18 mouse cellular contexts compared by ENCODE assay signal in the genomic region with DNA sequence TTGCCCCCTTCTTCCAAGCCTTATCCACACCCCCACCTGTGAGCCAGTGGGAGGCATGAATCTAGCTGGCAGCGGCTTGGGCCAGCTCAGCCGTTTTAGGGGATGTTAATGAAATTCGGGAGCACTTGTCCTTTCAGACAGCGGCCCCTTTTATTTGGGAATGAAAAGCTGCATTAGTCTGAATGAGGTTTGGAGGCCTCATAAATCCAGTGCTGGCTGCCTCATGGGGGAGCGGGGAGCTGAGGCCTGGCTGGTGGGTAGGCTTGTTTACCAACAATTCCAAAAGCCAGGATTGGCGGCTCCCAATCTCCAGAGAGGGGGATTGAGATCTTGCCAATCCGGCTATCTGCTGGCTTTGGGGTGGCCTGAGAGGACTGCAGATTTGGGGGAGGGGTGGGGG. TPM values are rescaled to one million over a fixed set of nuclear protein-coding genes. Genes with fewer than 3 reads are reported as not detected.
A peak's percentile ranks its signal among the peaks of the same experiment; 100 is the strongest.
DNase-seq lines count a peak whose midpoint lies in the region; ATAC-seq and TF ChIP-seq lines count a peak whose summit lies in the region.
"Had no signal": no experiment of that assay in that cellular context is flagged by ENCODE, and none has a peak within 500 bp of the region (broad histone marks: within the 10 kb centered on the region; RNA-seq: fewer than 3 reads in every experiment).

No protein-coding gene starts in this region.

- ATAC-seq in hindbrain, embryonic 12.5 days (ENCODE audit: low FRiP score): no peak
- no peak for ATAC-seq in midbrain, embryonic 14.5 days (ENCODE audit: low FRiP score, low TSS enrichment)
- ATAC-seq: activated CD4-positive, CD25-positive, alpha-beta regulatory T cell, adult 4 months; liver, postnatal 0 days had no signal

- no peaks in the 10 kb centered on the region for H3K9me3 ChIP-seq in E14TG2a.4 (ENCODE audit: low read length)
- no peaks in the 10 kb centered on the region for H3K9me3 ChIP-seq in forebrain, embryonic 10.5 days
- H3K9me3 ChIP-seq in hindbrain, embryonic 12.5 days (replicated peaks): no peaks in the 10 kb centered on the region
- H3K9me3 ChIP-seq in midbrain, embryonic 14.5 days (ENCODE audit: control insufficient read depth, low read length): no peaks in the 10 kb centered on the region
- H3K9me3 ChIP-seq in heart, embryonic 10.5 days: no peaks in the 10 kb centered on the region
- H3K9me3 ChIP-seq: limb, embryonic 13.5 days; stomach, embryonic 15.5 days had no signal

- H3K4me1 ChIP-seq in E14TG2a.4 (replicated peaks; ENCODE audit: low read depth, low read length): peaks cover 71% of the 10 kb centered on the region
- H3K4me1 ChIP-seq in forebrain, embryonic 10.5 days: peaks cover 88% of the 10 kb centered on the region
- peaks cover 75% of the 10 kb centered on the region for H3K4me1 ChIP-seq in hindbrain, embryonic 12.5 days
- peaks cover 48% of the 10 kb centered on the region for H3K4me1 ChIP-seq in midbrain, embryonic 14.5 days (ENCODE audit: control insufficient read depth, insufficient read depth, low read length)
- peaks cover 28% of the 10 kb centered on the region for H3K4me1 ChIP-seq in heart, embryonic 10.5 days

- peak overlapping the region; percentile 39; the same call in 1 of the 2 replicates for H3K4me3 ChIP-seq in E14TG2a.4 (replicated peaks; ENCODE audit: low read length)
- H3K4me3 ChIP-seq in forebrain, embryonic 10.5 days: peak overlapping the region; percentile 14; the same call in 1 of the 2 replicates
- no peak overlapping the region for H3K4me3 ChIP-seq in hindbrain, embryonic 12.5 days
- H3K4me3 ChIP-seq in midbrain, embryonic 14.5 days (replicated peaks; ENCODE audit: low read depth, low read length): no peak overlapping the region
- no peak overlapping the region for H3K4me3 ChIP-seq in heart, embryonic 10.5 days
- H3K4me3 ChIP-seq: erythroblast, embryonic 14.5 days; gastrocnemius, adult 2 months; limb, embryonic 13.5 days; stomach, embryonic 15.5 days had no signal

- no peaks in the 10 kb centered on the region for H3K36me3 ChIP-seq in E14TG2a.4 (ENCODE audit: insufficient read depth, low read length)
- no peaks in the 10 kb centered on the region for H3K36me3 ChIP-seq in forebrain, embryonic 10.5 days (replicated peaks)
- H3K36me3 ChIP-seq in hindbrain, embryonic 12.5 days: no peaks in the 10 kb centered on the region
- no peaks in the 10 kb centered on the region for H3K36me3 ChIP-seq in midbrain, embryonic 14.5 days (ENCODE audit: control insufficient read depth, insufficient read depth, low read length)
- no peaks in the 10 kb centered on the region for H3K36me3 ChIP-seq in heart, embryonic 10.5 days
- H3K36me3 ChIP-seq: limb, embryonic 13.5 days; stomach, embryonic 15.5 days had no signal

- no peak for DNase-seq in forebrain, embryonic 10.5 days (ENCODE audit: extremely low spot score, low spot score)
- DNase-seq in midbrain, embryonic 14.5 days: peak; percentile 67
- no peak for DNase-seq in thymus, adult 18-20 months
- DNase-seq in ovary, postnatal 14 days (ENCODE audit: low spot score): no peak
- DNase-seq in heart, embryonic 10.5 days (ENCODE audit: low spot score): no peak
- DNase-seq in adrenal gland, postnatal 4 days (ENCODE audit: low spot score in 2 of 2): no peak
- DNase-seq: cerebellum, adult 2 months; kidney, adult 11 months; liver, postnatal 0 days; lung, postnatal 4 days; thymus, postnatal 36 days had no signal

- H3K27ac ChIP-seq in forebrain, embryonic 10.5 days: 0 out of 2 replicates have a peak overlapping the region, but pooled peaks have one; percentile 44
- H3K27ac ChIP-seq in hindbrain, embryonic 12.5 days: 0 out of 2 replicates have a peak overlapping the region, but pooled peaks have one; percentile 5
- no peak overlapping the region; the same call in 1 of the 2 replicates for H3K27ac ChIP-seq in midbrain, embryonic 14.5 days (replicated peaks; ENCODE audit: low read depth, low read length)
- H3K27ac ChIP-seq in heart, embryonic 10.5 days: no peak overlapping the region
- H3K27ac ChIP-seq: gastrocnemius, adult 2 months; limb, embryonic 13.5 days; stomach, embryonic 15.5 days had no signal

- peaks cover 89% of the 10 kb centered on the region for H3K27me3 ChIP-seq in E14TG2a.4 (ENCODE audit: insufficient read depth, low read length)
- peaks cover 100% of the 10 kb centered on the region for H3K27me3 ChIP-seq in forebrain, embryonic 10.5 days (ENCODE audit: poor library complexity, severe bottlenecking)
- peaks cover 94% of the 10 kb centered on the region for H3K27me3 ChIP-seq in hindbrain, embryonic 12.5 days
- peaks cover 55% of the 10 kb centered on the region for H3K27me3 ChIP-seq in midbrain, embryonic 14.5 days (ENCODE audit: control insufficient read depth, insufficient read depth, low read length)
- peaks cover 100% of the 10 kb centered on the region for H3K27me3 ChIP-seq in heart, embryonic 10.5 days (ENCODE audit: insufficient read depth, poor library complexity, severe bottlenecking)

- peak overlapping the region; percentile 84; the same call in 1 of the 2 replicates for H3K4me2 ChIP-seq in hindbrain, embryonic 12.5 days (replicated peaks)
- peak overlapping the region; percentile 79 for H3K4me2 ChIP-seq in midbrain, embryonic 14.5 days (ENCODE audit: low read length)
- H3K4me2 ChIP-seq: limb, embryonic 13.5 days; stomach, embryonic 15.5 days had no signal

- no peak for TF ChIP-seq CTCF in E14TG2a.4 (conservative IDR thresholded peaks at IDR 0.05; ENCODE audit: low read length)

- WGBS in forebrain, embryonic 10.5 days: 2% methylated on average over 7 of the region's 7 CpGs
- 2% methylated on average over 7 of the region's 7 CpGs for WGBS in hindbrain, embryonic 12.5 days
- under 1% methylated on average over 7 of the region's 7 CpGs for WGBS in midbrain, embryonic 14.5 days
- WGBS in heart, embryonic 10.5 days: 1% methylated on average over 7 of the region's 7 CpGs

- no peak overlapping the region for H3K9ac ChIP-seq in hindbrain, embryonic 12.5 days
- H3K9ac ChIP-seq in midbrain, embryonic 14.5 days (replicated peaks; ENCODE audit: low read length): no peak overlapping the region; the same call in 1 of the 2 replicates
- H3K9ac ChIP-seq: limb, embryonic 13.5 days; liver, postnatal 0 days; stomach, embryonic 15.5 days had no signal

RNA-seq across cellular contexts. Expression of a gene that starts 3.5 kb away (rescaled TPM):
- 0.20 and 0.42 TPM in 2 replicates for polyA plus RNA-seq in forebrain, embryonic 10.5 days (2016; fragmentation: Nextera tagmentation; extraction: Ambion mirVana)
- polyA plus RNA-seq in hindbrain, embryonic 12.5 days (2016; fragmentation: Nextera tagmentation; extraction: Ambion mirVana): 3.7 and 3.8 TPM in 2 replicates
- 4.5 and 4.9 TPM in 2 replicates for polyA plus RNA-seq in midbrain, embryonic 14.5 days (2014; fragmentation: Nextera tagmentation; extraction: Ambion mirVana)
- polyA plus RNA-seq in heart, embryonic 10.5 days (2016; fragmentation: Nextera tagmentation; extraction: Ambion mirVana): 0.12 and 0.15 TPM in 2 replicates
- total RNA-seq in adrenal gland, postnatal 4 days (2021): under 1 TPM; 0.79 to 0.81 TPM
- polyA plus RNA-seq: activated CD4-positive, CD25-positive, alpha-beta regulatory T cell, adult 4 months; erythroblast, embryonic 14.5 days had no signal

Comparison
In these comparisons a context has a peak if more than half of its experiments do, and no peak if none do; other contexts are left out.
1. H3K4me3 ChIP-seq: peak in E14TG2a.4 (single experiment) and forebrain, embryonic 10.5 days (single experiment); none in hindbrain, embryonic 12.5 days (single experiment), midbrain, embryonic 14.5 days (single experiment) and heart, embryonic 10.5 days (single experiment).
2. H3K27ac ChIP-seq: peak in forebrain, embryonic 10.5 days (single experiment) and hindbrain, embryonic 12.5 days (single experiment); none in midbrain, embryonic 14.5 days (single experiment) and heart, embryonic 10.5 days (single experiment).